Mouse (Mus musculus): ENCODE measurements around the gene Eif4e1b. TPM values are rescaled to one million over a fixed set of nuclear protein-coding genes. Genes with fewer than 3 reads are reported as not detected.

Eif4e1b gene
- total RNA-seq (2022) = not detected

GRCm38 (mm10) chr13:54783698-54784097 is at the start of gene Eif4e1b:
Gene Eif4e1b (plus strand): TSS chr13:54783998.
- no peak for DNase-seq (ENCODE audit: low spot score in 2 of 2)

- no peak for DNase-seq (ENCODE audit: low spot score in 2 of 2)
These were observed 46.9 kb upstream of the Eif4e1b start for GRCm38 (mm10) chr13:54736931-54737330.

GRCm38 (mm10) chr13:54737488-54738212 is 46.1 kb upstream of the Eif4e1b start:
- no peak for DNase-seq (ENCODE audit: low spot score in 2 of 2)

GRCm38 (mm10) chr13:54738213-54738601 is 45.6 kb upstream of the Eif4e1b start:
- no peak for DNase-seq (ENCODE audit: low spot score in 2 of 2)

GRCm38 (mm10) chr13:54746110-54746509 is 37.7 kb upstream of the Eif4e1b start:
- no peak for DNase-seq (ENCODE audit: low spot score in 2 of 2)

GRCm38 (mm10) chr13:54746896-54747295 is 36.9 kb upstream of the Eif4e1b start:
- no peak for DNase-seq (ENCODE audit: low spot score in 2 of 2)

- DNase-seq (ENCODE audit: low spot score in 2 of 2) = no peak
These were observed 35.6 kb upstream of the Eif4e1b start for GRCm38 (mm10) chr13:54748190-54748589.

GRCm38 (mm10) chr13:54748721-54749060 is 35.1 kb upstream of the Eif4e1b start:
- DNase-seq (ENCODE audit: low spot score in 2 of 2) = no peak

- DNase-seq (ENCODE audit: low spot score in 2 of 2) = no peak
These were observed 34.5 kb upstream of the Eif4e1b start for GRCm38 (mm10) chr13:54749061-54749863.

GRCm38 (mm10) chr13:54749864-54750411 is 33.9 kb upstream of the Eif4e1b start, which contains the start of gene Gprin1:
Gene Gprin1 (minus strand): TSS chr13:54749874.
- DNase-seq (ENCODE audit: low spot score in 2 of 2) = no peak

- no peak for DNase-seq (ENCODE audit: low spot score in 2 of 2)
These were observed 33.1 kb upstream of the Eif4e1b start for GRCm38 (mm10) chr13:54750699-54751098.

GRCm38 (mm10) chr13:54752656-54753055 is 31.1 kb upstream of the Eif4e1b start:
- no peak for DNase-seq (ENCODE audit: low spot score in 2 of 2)

- DNase-seq (ENCODE audit: low spot score in 2 of 2) = no peak
These were observed 30.1 kb upstream of the Eif4e1b start for GRCm38 (mm10) chr13:54753733-54754132.

GRCm38 (mm10) chr13:54754169-54755080 is 29.4 kb upstream of the Eif4e1b start:
- DNase-seq (ENCODE audit: low spot score in 2 of 2) = no peak

GRCm38 (mm10) chr13:54755201-54755830 is 28.5 kb upstream of the Eif4e1b start:
- no peak for DNase-seq (ENCODE audit: low spot score in 2 of 2)

- no peak for DNase-seq (ENCODE audit: low spot score in 2 of 2)
These were observed 27.6 kb upstream of the Eif4e1b start for GRCm38 (mm10) chr13:54756156-54756712.

GRCm38 (mm10) chr13:54757093-54757830 is 26.5 kb upstream of the Eif4e1b start:
- no peak for DNase-seq (ENCODE audit: low spot score in 2 of 2)

- peak; percentile 57 to 69 for DNase-seq (ENCODE audit: low spot score in 2 of 2)
These were observed 25.6 kb upstream of the Eif4e1b start for GRCm38 (mm10) chr13:54758045-54758755.

Measured in gastrocnemius, adult 8-10 months (tissue).